Mouse (Mus musculus) limb, embryonic 14.5 days (tissue): Measurements from ENCODE around the gene B4galt2. TPM values are rescaled to one million over a fixed set of nuclear protein-coding genes. Genes with fewer than 3 reads are reported as not detected.

Experiments used
- ATAC-seq: fragments of 200-750 bp; cut with Nextera tagmentation; 2 replicates; pipeline ENCODE4 v1.8.0; 2017; ENCODE audit warnings: low read depth, moderate number of reproducible peaks, moderate TSS enrichment; ENCODE audit not compliant: low FRiP score
- DNase-seq: peaks from one replicate; pipeline ENCODE4 v3.0.0-alpha.2; 2015; ENCODE audit warnings: low spot score
- H3K27ac ChIP-seq: fragments of 300-500 bp; sonication (generic); replicated peaks from 2 replicates; pipeline ENCODE4 v1.5.1; 2014; ENCODE audit warnings: low read depth, mild to moderate bottlenecking, low read length, moderate library complexity, mixed read lengths
- H3K27me3 ChIP-seq: fragments of 300-500 bp; sonication (generic); 2 replicates; pipeline ENCODE4 v1.6.1; 2014; ENCODE audit warnings: low read length, mixed read lengths; ENCODE audit not compliant: control insufficient read depth, insufficient read depth
- H3K36me3 ChIP-seq: fragments of 300-500 bp; sonication (generic); 2 replicates; pipeline ENCODE4 v1.6.1; 2014; ENCODE audit warnings: mild to moderate bottlenecking, low read length, moderate library complexity, mixed read lengths; ENCODE audit not compliant: control insufficient read depth, insufficient read depth
- H3K4me1 ChIP-seq: fragments of 300-500 bp; sonication (generic); 2 replicates; pipeline ENCODE4 v1.6.1; 2014; ENCODE audit warnings: antibody characterized with exemption, low read length, mixed read lengths; ENCODE audit not compliant: control insufficient read depth, insufficient read depth
- H3K4me2 ChIP-seq: fragments of 300-500 bp; sonication (generic); replicated peaks from 2 replicates; pipeline ENCODE4 v1.6.1; 2014; ENCODE audit warnings: low read depth, mild to moderate bottlenecking, low read length, moderate library complexity; ENCODE audit not compliant: severe bottlenecking
- H3K4me3 ChIP-seq: fragments of 300-500 bp; sonication (generic); replicated peaks from 2 replicates; pipeline ENCODE4 v1.5.1; 2014; ENCODE audit warnings: low read length
- H3K9ac ChIP-seq: fragments of 300-500 bp; sonication (generic); 2 replicates; pipeline ENCODE4 v1.6.1; 2014; ENCODE audit warnings: mild to moderate bottlenecking, low read depth, low read length, moderate library complexity; ENCODE audit not compliant: severe bottlenecking
- H3K9me3 ChIP-seq: fragments of 300-500 bp; sonication (generic); 2 replicates; pipeline ENCODE4 v1.6.1; 2016; ENCODE audit warnings: low read length; ENCODE audit not compliant: control insufficient read depth
- POLR2A ChIP-seq: fragments of 200-500 bp; IDR thresholded peaks from 2 replicates; pipeline ENCODE4 v1.8.0; 2012; ENCODE audit warnings: inconsistent platforms, mild to moderate bottlenecking, moderate library complexity, borderline replicate concordance; ENCODE audit not compliant: insufficient read depth, insufficient read length; ENCODE audit errors: extremely low read depth
- WGBS: fragments of 180-500 bp; shearing (Covaris S2); extraction: QIAGEN DNeasy Blood & Tissue Kit; methylation state at CpG from one replicate; pipeline ENCODE4 v1.1.7; 2014; 5-methylcytosine and 5-hydroxymethylcytosine counted together
- polyA plus RNA-seq, 2 experiments: library from polyadenylated mRNA; depleted of rRNA in 1 of 2; stranded (reverse) in 1 of 2; unstranded in 1 of 2; fragments of >200 nt; fragmentation: Nextera tagmentation in 1 of 2; extraction: Ambion mirVana in 1 of 2; gene quantifications; 2 replicates each; pipeline versions ENCODE4 v1.2.1 to v1.2.3; 2012 to 2014

The B4galt2 gene
- polyA plus RNA-seq, 2 experiments, result 43.4 to 95.4 TPM

DNA sequence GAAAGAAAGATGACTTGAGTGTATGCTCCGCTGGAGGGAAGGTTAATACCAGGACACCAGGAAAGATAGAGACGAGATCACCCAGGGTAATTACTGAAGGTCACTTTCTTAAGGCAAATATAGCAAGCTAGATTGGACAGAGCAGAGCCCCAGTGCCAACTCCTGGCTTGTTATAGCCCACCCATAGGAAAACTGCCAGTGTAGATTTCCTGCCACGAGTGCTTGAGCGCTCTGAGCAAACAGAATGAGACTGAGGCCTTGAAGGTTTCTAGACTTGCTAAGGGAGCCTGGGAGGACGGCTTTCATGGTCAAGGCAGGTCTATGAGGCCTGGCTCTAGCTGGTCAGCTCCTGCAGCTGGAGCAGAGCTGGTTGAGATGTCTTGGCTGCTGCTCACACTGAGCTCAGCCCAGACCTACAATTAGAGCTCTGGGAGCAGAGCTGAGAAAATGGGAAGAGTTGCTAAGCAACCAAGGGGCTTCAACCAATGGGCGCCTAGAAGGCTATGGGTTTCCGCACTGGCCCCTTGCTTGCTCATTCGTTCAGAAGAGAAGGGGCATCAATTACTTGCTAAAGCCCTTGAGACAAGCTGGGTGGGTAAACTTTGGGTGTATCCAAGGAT, 25.7 kb upstream of the B4galt2 start:
- Histone ChIP-seq H3K36me3 (peaks cover 67% of the 10 kb centered on the region), H3K27ac (no peak overlapping the region), H3K4me2 (no peak overlapping the region), H3K9ac (no peak overlapping the region), H3K4me3 (no peak overlapping the region), H3K4me1 (peaks cover 14% of the 10 kb centered on the region), H3K27me3 (no peaks in the 10 kb centered on the region), H3K9me3 (no peaks in the 10 kb centered on the region)
- no peak for TF ChIP-seq POLR2A
- DNase-seq (no peak), ATAC-seq (no peak)
- 76% methylated on average over 8 of the region's 8 CpGs for WGBS

GRCm38 (mm10) chr4:117906196-117906595, 22.9 kb upstream of the B4galt2 start:
- DNase-seq (no peak), ATAC-seq (no peak)
- Histone ChIP-seq H3K27me3 (no peaks in the 10 kb centered on the region), H3K4me1 (no peaks in the 10 kb centered on the region), H3K27ac (no peak overlapping the region), H3K9me3 (no peaks in the 10 kb centered on the region), H3K9ac (no peak overlapping the region), H3K4me3 (no peak overlapping the region), H3K4me2 (no peak overlapping the region), H3K36me3 (peaks cover 78% of the 10 kb centered on the region)
- no peak for TF ChIP-seq POLR2A
- WGBS, result 94% methylated on average over 3 of the region's 3 CpGs

DNA sequence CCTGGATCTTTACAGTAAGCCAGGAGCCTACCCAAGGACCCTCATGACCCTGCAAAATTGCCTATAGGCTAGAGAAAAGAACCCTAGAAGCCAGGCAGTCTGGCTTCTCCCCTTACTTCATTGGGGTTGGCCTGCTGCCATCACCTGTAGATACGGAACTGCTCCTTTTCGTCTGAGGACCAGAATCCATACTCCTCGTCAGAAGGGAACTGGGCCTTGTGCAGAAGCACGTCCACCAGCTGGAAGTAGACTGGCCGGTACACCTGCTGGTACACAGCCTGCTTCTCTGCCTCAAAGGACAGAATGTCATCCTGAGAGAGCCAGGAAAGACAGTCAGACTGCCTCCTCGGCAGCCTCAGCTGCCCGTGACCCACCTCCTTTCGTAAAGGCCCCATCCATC, 21.5 kb upstream of the B4galt2 start:
- H3K4me3 ChIP-seq, result no peak overlapping the region
- H3K27me3 ChIP-seq, result no peaks in the 10 kb centered on the region
- H3K36me3 ChIP-seq, result peaks cover 84% of the 10 kb centered on the region
- H3K4me1 ChIP-seq, result no peaks in the 10 kb centered on the region
- no peak overlapping the region for H3K9ac ChIP-seq
- 88% methylated on average over 7 of the region's 8 CpGs for WGBS
- no peak for TF ChIP-seq POLR2A
- no peak overlapping the region for H3K27ac ChIP-seq
- H3K9me3 ChIP-seq, result no peaks in the 10 kb centered on the region
- H3K4me2 ChIP-seq, result no peak overlapping the region
- ATAC-seq (no peak), DNase-seq (no peak)

DNA sequence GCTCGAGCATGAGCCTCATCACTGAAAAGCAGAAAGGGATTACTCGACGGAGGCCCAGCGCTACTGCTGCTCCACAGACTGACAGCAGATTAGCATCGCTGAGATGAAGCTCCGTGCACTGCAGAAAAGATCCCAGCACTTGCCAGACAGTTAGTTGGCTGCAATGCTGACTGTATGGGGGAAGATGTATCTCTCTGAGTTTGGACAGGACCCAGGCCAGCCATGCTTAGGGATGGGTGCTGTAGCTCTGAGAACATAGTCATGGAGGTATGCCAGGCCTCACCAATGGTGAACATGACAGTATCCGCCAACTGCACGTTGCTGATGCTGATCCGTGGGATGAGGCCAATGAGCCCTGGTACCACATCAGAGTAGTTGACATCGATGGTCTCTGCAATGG, 20.8 kb upstream of the B4galt2 start:
- Histone ChIP-seq H3K4me1 (no peaks in the 10 kb centered on the region), H3K36me3 (peaks cover 86% of the 10 kb centered on the region), H3K27ac (no peak overlapping the region), H3K4me2 (no peak overlapping the region), H3K27me3 (no peaks in the 10 kb centered on the region), H3K9me3 (no peaks in the 10 kb centered on the region), H3K9ac (no peak overlapping the region), H3K4me3 (no peak overlapping the region)
- ATAC-seq (no peak), DNase-seq (no peak)
- 94% methylated on average over 10 of the region's 10 CpGs for WGBS
- TF ChIP-seq POLR2A, result no peak

DNA sequence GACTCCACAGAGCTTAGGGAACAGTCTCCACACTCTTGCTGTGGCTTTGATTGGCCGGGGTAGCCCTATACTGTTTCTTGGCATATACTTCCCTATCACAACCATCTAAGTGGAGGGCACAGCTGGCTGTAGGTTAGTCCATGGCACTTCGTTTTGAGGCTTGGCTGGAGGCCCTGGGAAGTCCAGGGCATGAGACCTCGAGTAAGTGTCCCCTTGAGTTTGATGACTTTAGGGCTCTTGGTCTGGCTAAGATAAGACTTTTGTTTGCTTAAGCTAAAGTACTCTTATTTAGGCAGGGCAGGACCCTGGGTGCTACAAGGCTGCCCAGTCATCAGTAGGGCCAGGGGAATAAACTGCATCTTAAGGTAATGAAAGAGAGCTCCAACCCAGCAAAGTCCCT, 14.8 kb upstream of the B4galt2 start:
- peaks cover 85% of the 10 kb centered on the region for H3K36me3 ChIP-seq
- H3K9ac ChIP-seq, result no peak overlapping the region
- no peaks in the 10 kb centered on the region for H3K9me3 ChIP-seq
- ATAC-seq (no peak), DNase-seq (no peak)
- 81% methylated on average over 3 of the region's 3 CpGs for WGBS
- no peak overlapping the region for H3K27ac ChIP-seq
- no peak overlapping the region for H3K4me3 ChIP-seq
- no peak for TF ChIP-seq POLR2A
- no peaks in the 10 kb centered on the region for H3K4me1 ChIP-seq
- no peak overlapping the region for H3K4me2 ChIP-seq
- no peaks in the 10 kb centered on the region for H3K27me3 ChIP-seq
